Mouse (Mus musculus) granulocyte monocyte progenitor cell, adult 5-6 weeks (primary cell): ENCODE data around the gene Nr2f1. TPM values are rescaled to one million over a fixed set of nuclear protein-coding genes. Genes with fewer than 3 reads are reported as not detected.
"Not testable (repeated sequence)": the region's sequence is repeated elsewhere in the genome, so short reads cannot be mapped to it uniquely, and the experiment has no call there.

Source experiments
- ATAC-seq: replicated peaks from 2 replicates; pipeline ENCODE4 v1.8.0; 2016; ENCODE audit warnings: mild to moderate bottlenecking, moderate TSS enrichment, inconsistent platforms; ENCODE audit not compliant: poor library complexity, severe bottlenecking
- total RNA-seq, 2 experiments: library from RNA; stranded (forward) in 1 of 2; stranded (reverse) in 1 of 2; fragments of 200-712, 200-1000 nt in 1 of 2; fragments of >200 nt in 1 of 2; fragmentation: Nextera tagmentation in 1 of 2; gene quantifications; 2 replicates each; pipeline ENCODE4 v1.2.3; 2014 to 2017

Nr2f1 gene
- total RNA-seq (2014; fragmentation: Nextera tagmentation), result not detected in 2 replicates
- not detected in 2 replicates for total RNA-seq (2017)

GRCm38 (mm10) chr13:78199642-78200160 is at the start of gene Nr2f1:
Gene Nr2f1, minus strand, starts transcription at chr13:78199757.
- no peak for ATAC-seq

- ATAC-seq, result no peak
Observed at GRCm38 (mm10) chr13:78221680-78222079, 22.1 kb upstream of the Nr2f1 start.

GRCm38 (mm10) chr13:78220238-78220637 is 20.7 kb upstream of the Nr2f1 start:
- ATAC-seq, result not testable (repeated sequence)

GRCm38 (mm10) chr13:78215223-78215622 is 15.7 kb upstream of the Nr2f1 start:
- no peak for ATAC-seq

GRCm38 (mm10) chr13:78213155-78213554 is 13.6 kb upstream of the Nr2f1 start:
- ATAC-seq, result no peak

- 0 out of 2 replicates have a peak, but pooled peaks have one; percentile 3 for ATAC-seq
Observed at GRCm38 (mm10) chr13:78212111-78212510, 12.6 kb upstream of the Nr2f1 start.

GRCm38 (mm10) chr13:78211231-78212010 is 11.9 kb upstream of the Nr2f1 start:
- ATAC-seq, result no peak

- ATAC-seq, result peak; percentile 28
Observed at GRCm38 (mm10) chr13:78210748-78211089, 11.2 kb upstream of the Nr2f1 start.

GRCm38 (mm10) chr13:78210029-78210747 is 10.6 kb upstream of the Nr2f1 start:
- peak; percentile 43 for ATAC-seq

- ATAC-seq, result peak; percentile 18
Observed at GRCm38 (mm10) chr13:78209611-78210028, 10.1 kb upstream of the Nr2f1 start.

GRCm38 (mm10) chr13:78208689-78209410 is 9.3 kb upstream of the Nr2f1 start:
- ATAC-seq, result no peak

GRCm38 (mm10) chr13:78207796-78208645 is 8.5 kb upstream of the Nr2f1 start:
- ATAC-seq, result no peak

- no peak for ATAC-seq
Observed at GRCm38 (mm10) chr13:78206891-78207430, 7.4 kb upstream of the Nr2f1 start.

- no peak for ATAC-seq
Observed at GRCm38 (mm10) chr13:78205426-78205825, 5.9 kb upstream of the Nr2f1 start.

- ATAC-seq, result peak; percentile 25; the same call in 1 of the 2 replicates
Observed at GRCm38 (mm10) chr13:78203348-78204061, 3.9 kb upstream of the Nr2f1 start.

- ATAC-seq, result 0 out of 2 replicates have a peak, but pooled peaks have one; percentile 8
Observed at GRCm38 (mm10) chr13:78202574-78203347, 3.2 kb upstream of the Nr2f1 start.

- ATAC-seq, result 0 out of 2 replicates have a peak, but pooled peaks have one; percentile 4
Observed at GRCm38 (mm10) chr13:78201871-78202565, 2.5 kb upstream of the Nr2f1 start.
